Mouse (Mus musculus) kidney, postnatal 4 days (tissue): ENCODE results near the gene Fbln2.
"Not testable (repeated sequence)": the region's sequence is repeated elsewhere in the genome, so short reads cannot be mapped to it uniquely, and the experiment has no call there.

Source experiments
- DNase-seq, 2 experiments: peaks; one replicate each; pipeline ENCODE4 v3.0.0; 2021; ENCODE audit warnings: mixed read lengths in 2 of 2

The Fbln2 gene

DNA sequence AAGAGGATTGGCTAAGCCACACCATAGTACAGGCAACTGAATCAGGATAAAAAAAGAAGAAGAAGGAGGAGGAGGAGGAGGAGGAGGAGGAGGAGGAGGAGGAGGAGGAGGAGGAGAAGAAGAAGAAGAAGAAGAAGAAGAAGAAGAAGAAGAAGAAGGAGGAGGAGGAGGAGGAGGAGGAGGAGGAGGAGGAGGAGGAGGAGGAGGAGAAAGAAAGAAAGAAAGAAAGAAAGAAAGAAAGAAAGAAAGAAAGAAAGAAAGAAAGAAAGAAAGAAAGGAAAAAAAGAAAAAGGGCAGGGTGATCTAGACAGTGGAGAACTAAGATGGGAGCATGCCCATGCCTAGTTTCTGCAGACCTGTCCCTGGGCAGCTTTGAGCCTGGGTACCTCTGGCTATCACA, at the start of gene Fbln2:
TSS of gene Fbln2 (plus strand) at position 301 of the 400 bp plus-strand sequence.
- not testable (repeated sequence) for DNase-seq

DNA sequence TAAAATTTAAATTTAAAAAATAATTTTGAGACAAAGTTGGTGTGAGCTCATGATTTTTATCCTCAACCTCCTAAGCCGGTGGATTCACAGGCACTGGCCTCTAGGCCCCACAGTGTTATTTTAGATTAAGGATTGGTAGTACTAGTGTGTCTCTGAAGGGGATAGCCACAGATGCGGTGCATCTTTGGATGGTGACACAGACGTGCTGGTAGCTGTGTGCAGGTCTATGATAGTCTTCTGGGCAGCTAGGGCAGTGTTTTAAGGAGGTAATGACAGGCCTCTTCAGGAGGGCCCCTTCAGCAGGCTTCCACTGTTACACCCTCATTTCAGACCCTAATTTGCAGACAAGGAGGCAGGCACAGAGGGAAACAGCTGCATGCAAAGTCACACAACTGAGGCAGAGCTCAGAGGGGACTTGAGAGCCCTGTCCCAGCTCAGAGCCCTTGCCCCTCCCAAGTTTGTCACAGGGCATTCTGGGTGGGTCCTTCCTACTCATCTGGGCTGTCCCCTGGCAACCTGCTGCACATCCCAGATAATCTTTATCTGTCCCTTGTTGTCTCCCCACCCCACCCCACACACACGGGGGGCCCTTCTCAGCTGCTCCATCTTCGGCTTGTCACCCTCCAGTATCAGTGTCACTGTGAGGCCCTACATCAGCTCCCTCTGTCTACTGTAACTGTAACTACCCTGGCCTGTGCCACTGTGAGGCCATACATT, 48.9 kb upstream of the Fbln2 start:
- DNase-seq: no peak

DNA sequence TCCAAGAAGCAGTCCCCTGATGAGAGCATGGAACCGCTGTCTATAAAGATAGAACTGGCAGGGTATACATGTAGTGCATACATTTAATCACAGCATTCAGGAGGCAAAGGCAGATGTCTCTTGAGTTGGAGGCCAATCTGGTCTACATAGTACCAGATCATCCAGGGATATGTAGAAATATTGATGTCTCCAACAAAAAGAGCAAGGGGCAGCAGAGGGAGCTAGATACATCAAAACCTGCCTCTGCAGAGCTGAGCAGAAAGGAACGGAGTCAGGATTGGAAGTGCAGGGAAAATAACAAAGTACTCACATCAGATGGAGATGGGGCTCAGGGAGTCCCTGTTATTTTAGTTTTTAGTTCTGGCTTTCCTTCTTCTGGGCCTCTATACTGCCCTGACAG, 47.7 kb upstream of the Fbln2 start:
- no peak for DNase-seq

DNA sequence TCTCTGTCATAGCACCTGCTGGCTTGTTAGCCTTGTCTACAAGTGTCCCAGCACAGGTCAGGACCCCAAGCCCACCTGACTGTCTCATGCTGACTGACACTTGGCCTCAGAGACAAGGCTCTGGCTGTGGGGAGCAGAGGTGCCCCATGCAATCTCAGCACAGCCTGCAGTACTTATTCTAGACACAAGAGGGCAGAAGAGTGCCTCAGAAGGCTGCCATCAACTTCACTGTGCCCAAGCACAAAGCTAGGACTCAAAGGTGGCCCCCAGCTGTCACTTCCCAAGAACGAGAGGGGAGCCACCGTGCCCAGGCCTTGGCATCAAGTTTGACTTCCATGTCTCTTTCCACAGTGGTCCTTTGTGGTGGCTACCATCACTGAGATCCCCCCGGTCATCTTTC, 47.0 kb upstream of the Fbln2 start:
- DNase-seq: peak; percentile 76 to 77

DNA sequence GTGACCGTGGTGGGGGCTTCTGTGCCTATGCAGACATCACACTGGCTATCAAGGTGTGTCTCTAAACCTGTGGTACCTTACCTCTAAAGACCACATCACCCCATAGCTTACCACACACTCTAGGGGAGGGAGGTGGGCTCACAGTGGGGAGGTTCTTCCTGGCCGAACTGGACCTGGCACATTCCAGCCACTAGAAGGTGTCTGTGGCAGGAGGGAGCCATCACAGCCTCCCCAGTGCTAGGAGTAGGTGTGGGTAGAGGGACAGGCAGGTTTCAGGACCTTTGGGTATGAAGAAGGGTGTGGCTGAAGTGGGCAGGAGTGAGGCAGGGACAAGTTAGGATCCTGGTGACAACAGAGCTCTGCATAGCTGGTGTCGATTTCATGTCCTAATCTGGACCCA, 44.4 kb upstream of the Fbln2 start:
- no peak for DNase-seq

DNA sequence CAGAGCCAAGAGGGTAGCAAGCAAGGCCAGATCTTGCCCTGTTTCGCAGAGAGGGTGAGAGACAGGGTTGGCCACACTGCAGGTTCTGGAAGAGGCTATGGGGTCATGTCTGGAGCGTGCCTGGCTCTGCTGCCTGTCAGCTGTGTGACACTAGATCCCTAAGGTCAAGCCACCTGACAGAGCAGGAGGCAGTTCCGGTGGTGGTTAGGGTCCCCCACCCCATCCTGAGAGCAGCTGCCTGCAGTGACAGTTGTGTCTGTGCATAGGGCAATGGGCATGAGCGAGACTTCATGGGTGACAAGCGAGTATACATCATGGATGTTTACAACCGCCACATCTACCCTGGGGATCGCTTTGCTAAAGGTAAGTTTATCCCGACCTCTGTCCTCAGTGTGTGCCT, 43.1 kb upstream of the Fbln2 start:
- DNase-seq: no peak

DNA sequence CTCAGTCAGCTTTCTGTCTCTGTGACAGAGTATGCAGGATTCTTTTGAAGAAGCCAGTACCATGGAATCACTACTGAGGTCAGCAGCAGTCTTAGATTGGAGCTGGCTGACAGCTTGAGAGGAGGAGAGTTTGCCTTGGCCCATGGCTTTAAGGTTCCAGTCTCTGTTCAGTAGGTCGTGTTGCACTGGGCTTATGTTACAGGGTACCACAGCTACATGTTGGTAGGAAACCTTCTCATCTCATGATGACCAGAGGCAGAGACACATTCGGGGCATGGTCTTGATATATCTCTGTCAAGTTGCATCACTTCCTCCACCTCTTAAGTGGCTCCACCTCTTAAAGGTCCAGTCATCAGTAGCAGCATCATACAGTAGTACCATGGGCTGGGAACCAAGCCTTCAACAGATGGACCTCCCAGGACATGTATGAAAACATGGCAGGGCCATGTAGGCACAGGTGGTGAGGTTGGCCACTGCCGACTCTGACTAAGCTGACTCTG, 40.8 kb upstream of the Fbln2 start:
- DNase-seq: no peak

DNA sequence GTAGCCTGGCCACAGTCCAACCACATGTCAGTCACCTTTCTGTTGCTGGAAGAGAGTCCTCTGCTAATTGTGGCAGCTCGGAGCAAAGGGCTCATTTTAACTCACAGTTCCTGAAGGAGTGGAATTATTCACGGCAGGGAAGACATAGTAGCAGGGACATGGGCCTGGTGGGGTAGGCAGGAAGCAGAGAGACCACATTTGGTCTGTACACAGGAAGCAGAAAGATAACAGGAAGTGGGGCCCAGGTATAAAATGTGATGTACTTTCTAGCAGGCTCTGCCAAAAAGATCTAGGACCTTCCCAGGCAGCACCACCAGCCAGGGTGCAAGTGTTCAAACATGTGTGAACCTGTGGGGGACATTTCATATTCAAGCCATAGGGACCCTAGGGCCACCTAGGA, 39.9 kb upstream of the Fbln2 start:
- DNase-seq: no peak

DNA sequence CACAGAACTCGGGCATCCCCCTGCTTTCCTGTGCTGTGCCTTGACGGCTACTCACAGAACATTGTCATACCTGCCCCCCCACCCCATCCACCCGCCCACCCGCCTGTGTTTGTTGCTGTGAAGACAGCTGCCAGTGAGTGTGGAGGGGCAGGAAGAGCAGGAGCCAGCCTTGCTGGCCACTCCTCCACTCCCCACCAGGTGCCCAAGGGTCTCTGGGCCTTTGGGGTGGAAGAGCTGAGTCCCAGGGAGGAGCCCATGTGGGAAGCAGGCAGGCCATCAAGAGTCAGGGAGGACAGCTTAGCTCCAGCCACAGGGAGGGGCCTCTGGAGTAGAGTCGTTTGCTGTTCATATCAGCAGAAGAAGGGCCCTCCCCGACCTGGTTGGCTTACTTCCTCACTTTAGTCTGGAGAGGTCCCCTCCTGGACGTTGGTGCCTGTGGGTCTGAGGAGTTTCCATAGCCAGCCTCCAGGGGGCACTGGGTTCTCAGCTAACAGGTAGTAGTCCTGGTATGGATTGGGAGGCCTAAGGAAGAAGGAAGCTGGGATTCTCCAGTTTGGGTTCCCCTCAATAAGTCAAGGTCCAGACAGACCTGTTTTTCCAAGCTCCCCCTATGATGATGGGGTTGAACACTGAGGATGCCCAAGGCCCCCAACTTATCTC, 38.9 kb upstream of the Fbln2 start:
- DNase-seq: peak; percentile 75 to 77

DNA sequence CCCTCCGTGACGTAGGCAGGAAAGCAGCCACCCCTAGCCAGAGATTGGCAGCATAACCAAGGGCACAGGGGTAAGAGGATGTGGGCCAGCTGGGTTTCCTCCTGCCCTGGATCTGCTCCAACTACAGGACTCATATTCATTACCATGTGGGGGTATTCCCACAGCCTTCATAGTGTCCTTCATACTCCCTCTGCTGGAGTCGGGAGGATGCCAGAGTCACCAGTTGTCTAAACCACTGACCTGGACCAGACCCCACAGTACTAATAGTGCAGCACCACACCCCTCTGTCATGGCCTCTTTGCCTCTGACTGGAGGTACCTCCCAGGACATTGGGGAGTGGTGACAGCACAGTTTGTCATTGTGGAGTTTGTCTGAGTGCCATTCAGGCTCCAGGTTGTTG, 38.0 kb upstream of the Fbln2 start:
- DNase-seq: no peak

DNA sequence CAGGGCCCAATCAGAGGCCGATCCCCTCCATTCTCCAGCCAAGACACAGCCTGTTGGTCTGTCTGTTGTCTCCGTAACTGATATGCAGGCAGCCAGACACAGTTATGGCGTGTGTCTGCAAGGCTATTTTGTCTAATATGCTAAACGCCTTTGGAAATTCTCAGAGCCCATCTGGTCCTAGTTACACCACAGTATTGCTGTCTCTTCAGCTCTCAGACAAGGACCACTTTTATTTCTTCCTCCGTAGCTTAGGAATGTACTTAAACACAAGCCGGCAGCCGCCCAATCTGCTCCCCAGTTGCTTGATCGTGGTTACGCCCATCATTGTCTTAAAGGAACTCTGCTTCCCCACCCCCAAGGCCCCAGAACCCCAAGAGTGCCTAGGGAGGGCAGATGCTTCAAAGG, 31.5 kb upstream of the Fbln2 start:
- no peak for DNase-seq

DNA sequence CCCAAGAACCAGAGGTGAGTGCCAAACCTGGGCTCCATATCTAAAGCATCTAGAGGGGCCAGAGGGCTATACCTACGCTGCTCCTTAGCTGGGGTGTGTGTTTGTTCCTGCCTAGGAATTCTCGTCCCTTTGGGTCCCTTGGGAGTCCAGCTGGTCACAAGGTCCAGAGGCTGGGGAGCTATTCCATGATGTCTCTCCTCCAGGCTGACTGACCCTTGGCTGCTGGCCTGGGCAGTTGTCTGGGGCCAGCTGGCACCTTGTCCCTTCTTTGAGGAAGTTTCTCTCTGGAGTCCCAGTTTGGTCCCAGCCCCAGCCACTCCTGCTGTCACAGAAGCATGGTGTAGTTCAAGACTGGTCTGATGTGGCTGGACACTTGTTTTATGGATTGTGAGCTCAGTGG, 30.9 kb upstream of the Fbln2 start:
- peak; percentile 47 to 67 for DNase-seq

DNA sequence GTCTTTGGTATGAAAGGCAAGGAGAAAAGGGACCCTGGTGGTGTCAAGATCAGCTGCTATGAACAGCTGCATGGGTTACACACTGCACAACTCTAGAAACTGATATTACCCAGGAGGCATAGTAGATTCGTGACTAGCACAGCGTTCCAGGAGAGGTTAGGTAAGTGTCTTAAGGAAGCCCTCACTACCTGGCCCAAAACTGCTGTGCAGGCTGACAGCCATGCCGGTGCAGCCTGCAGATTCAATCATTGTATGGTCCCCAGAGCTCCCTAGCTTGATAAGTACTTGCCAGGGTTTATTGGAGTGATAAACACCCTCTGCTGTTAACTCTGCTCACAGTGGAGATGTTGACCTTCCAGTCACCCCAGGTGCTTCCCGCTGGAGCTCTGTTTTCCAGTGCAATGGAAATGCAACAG, 30.2 kb upstream of the Fbln2 start:
- no peak for DNase-seq

DNA sequence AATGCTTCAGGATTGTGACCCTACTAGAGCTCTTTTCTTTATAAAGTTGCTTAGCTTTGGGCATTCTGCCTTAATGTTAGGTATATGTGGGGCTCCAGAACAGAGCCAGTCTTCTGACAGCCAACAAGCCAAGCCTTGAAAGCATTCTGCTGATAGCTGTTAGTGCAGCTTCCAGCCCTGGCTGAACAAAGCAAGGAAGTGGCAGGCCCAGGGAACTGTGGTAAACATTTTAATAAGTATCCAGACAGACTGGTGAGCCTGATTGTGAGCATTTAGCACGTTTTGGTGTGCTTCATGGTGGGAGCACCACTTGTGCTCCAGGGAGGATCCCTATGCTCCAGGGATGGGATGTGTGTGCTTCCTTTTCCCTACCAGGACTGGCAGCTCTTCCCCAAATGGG, 29.2 kb upstream of the Fbln2 start:
- no peak for DNase-seq

DNA sequence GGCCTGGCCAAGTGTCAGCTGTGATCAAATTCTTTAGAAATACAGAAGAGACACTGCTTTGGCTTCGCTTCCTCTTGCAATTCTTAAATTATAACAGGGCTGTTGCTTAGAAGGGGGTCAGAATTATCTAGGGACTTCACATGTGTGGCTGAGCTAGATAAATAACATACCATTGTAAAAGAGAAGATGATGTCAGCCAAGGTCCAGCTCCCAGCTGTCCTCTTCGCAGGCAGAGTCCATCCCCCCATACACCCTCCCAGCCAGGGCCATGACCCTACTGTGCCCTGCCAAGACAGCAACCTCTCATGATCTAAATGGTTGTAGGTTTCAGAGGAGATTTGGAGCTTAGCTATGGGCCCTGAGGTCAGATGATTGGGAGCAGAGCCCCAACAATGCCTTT, 28.3 kb upstream of the Fbln2 start:
- DNase-seq: peak; percentile 36

DNA sequence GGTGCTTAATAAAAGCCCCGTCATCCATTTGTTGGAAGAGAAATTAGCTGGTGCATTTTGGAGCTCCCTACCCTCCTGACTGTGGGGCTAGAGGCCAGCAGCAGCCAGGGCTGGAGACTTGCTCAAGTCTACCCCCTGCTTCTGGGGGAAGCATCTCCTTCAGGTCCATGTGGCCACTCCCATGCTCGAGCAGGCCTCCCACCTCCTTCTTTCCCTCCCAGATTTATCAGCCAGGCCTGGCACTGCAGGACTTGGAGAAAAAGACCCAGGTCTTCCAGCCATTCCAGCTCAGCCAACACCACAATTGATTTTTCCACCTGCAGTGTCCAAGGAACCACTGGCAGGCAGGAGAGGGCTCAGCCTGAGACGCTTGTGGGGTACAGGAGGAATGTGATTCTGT, 27.5 kb upstream of the Fbln2 start:
- DNase-seq: no peak

DNA sequence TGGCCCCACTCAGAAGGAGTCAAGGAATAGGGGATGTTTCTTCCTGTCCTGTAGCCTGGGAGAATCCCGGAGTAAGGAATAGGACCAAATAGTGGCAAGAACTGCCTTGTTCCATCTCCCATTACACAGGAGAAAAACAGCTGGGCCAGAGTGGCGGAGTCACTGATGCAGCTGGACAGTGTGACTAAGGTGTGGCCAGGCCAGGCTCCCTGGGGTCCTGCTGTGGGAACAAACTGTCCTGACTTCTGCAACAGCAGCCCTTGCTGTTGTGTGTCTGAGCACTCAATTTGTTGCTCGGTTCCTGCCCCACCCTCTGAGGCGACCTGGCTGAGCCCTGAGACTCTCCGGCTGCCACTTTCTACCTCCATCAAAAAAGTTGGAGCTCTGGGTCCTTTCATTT, 26.8 kb upstream of the Fbln2 start:
- DNase-seq: no peak

DNA sequence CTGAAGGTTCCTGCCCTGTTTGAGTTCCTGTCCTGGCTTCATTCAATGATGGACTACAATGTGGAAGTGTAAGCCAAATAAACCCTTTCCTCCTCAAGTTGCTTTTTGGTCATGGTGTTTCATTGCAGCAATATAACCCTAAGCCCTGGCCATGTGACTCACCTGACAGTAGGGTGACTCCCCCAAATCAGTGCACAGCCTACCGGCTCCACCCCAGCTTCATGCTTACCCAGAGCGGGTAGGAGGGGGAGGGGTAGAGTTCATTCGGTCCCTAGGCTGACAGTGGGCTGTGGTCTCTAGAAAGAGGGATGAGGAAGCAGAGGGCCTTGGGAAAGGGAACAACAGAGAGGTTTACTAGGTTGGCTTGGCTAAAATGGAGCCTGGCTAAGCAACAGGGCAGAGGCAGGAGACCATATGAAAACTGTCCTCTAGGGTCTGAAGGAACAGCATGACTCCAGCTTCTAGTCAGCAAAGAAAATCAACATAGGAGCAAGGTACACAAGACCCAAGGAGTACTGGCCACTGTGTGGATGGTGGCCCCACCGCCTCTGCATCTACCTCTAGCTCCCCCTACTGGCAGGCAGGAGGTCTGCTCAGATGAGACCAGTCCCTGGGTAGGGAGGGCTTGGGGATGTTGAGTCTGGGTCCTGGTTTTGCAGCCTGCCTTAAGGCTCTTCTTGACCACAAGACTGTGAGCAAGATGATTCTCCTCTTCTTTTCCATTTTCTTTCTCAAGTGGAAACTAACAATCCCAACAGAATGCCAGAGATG, 25.9 kb upstream of the Fbln2 start:
- no peak for DNase-seq

DNA sequence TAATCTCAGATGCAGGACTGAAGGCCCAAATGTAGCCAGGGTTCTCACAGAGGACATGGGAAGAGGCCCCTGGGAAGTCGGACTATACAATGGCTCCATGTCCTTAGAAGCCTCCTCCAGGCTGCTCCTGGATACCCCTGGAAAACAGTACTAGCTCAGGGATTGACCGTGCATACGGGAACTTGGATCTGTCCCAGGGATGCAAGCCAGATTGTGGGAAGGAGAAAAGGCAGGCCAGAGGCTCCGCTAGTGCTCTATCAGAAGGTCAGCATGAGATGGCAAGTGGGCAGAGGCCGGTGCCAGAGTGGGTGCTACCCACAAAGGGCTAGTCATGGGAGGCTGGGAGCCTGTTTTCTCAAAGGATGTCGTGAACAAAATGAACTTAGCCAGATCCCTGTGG, 25.3 kb upstream of the Fbln2 start:
- DNase-seq: no peak

DNA sequence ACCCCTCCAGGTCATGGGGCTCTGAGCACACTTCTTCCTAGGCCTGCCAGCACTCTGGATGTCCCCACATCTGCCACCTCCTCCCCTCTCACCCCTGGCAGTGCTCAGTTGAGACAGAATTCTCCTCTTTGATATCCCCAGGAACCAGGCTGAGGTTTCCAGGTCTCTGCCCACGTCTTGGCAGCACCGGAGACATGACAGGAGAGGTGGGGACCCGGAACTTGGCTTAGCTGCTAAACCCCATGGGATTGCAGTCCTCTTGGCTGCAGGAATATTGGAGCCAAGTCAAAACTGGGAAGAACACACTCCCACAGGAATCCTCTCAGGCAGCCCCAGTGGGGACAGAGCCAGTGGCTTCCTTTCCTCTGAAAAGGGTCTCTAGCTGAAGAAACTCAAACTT, 24.4 kb upstream of the Fbln2 start:
- DNase-seq: no peak

DNA sequence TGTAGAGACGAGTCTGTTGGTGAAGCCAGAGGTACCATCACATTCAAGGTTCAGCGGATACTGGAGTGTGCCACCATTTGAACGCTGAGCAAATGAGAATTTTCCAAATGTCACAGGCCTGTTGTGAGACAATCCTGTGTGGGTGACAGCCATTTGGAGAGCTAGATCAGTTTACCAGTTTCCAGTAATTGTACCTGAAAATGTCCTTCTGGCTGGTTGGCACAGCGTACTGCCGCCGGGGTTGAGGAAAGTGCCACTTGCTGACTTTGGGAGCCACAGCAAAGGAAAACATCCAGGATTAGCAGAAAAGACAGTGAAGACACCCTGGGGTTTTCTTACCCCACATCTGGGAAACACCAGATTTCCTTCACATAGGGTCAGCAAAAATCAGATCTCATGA, 22.3 kb upstream of the Fbln2 start:
- no peak for DNase-seq

DNA sequence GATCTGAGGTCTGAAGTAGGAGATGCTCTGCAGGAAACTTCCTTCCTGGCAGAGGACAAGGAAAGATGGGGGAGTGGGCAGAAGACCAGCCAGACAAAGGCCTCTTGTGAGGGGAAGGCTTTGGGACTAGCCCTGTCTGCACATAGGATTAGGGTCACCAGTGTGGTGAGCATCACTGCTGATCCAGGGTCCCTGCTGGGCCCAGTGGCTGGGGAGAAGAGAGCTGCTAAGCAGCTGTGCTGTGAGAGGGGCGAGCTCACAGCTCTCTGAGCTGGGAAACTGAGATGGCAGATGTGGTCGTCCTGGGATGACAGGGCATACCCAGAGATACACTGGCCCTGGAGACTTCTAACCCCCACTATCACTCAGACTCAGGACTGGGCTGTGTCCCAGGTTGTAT, 20.8 kb upstream of the Fbln2 start:
- DNase-seq: no peak

DNA sequence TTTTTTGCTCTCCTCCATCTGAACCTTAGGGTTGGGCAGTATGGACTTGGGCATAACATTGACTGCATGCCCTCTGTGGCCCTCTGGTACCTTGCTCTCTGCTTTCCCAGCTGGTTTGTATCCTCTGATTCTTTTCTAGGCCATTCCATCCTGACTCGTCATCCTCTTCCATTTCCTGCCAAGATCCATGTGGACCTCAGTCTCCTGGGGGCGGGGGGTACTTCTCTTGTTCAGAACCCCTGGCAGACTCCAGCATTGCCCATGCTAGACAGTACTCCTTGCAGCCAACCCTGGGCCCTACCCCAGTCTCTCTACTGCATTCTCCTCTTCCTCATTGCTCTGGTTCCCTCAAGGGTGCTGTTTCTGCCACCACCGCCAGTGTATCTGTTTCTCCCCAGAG, 19.8 kb upstream of the Fbln2 start:
- DNase-seq: no peak
